Mouse (Mus musculus): ENCODE data around the gene Cdh13.

GRCm38 (mm10) chr8:118778374-118778773 is 494.8 kb downstream of the Cdh13 start:
- TF ChIP-seq GATA1 (IDR thresholded peaks at IDR 0.05; ENCODE audit: borderline replicate concordance, low read length) (no peak), FLI1 (IDR thresholded peaks at IDR 0.05; ENCODE audit: low read length) (no peak)

All from megakaryocyte, embryonic 14.5 days (primary cell).